Mouse (Mus musculus) frontal cortex, postnatal 10 days (tissue): ENCODE measurements at regions not wholly inside any gene's neighbourhood (a gene's known extent, or its start where the extent isn't known, plus 50 kb on each side); places are given as distances from the start of the nearest gene placed in this dataset.

Experiments used
- DNase-seq, 2 experiments: peaks; one replicate each; pipeline ENCODE4 v3.0.0; 2022; ENCODE audit warnings: low spot score in 2 of 2, mixed read lengths in 1 of 2

DNA sequence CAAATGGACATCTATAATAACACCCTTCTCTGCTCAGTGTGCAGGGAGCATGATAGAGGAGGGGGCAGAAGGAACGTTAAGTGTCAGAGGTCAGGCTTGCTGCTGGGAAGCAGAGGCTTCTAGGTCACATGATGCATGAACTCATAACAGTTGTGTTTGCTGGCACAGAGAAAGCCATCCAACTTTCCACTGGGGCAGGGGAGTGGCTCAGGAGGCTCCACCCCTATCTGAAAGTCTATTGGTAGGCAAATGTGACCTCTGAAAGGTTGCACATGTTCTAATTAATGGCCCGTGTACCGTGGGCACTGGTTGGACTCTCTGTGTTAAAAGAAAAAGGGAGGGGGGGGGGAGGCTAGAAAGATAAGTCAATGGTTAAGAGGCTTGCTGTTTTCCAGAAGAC lies 224.6 kb downstream of the Slc16a7 start:
- no peak for DNase-seq

DNA sequence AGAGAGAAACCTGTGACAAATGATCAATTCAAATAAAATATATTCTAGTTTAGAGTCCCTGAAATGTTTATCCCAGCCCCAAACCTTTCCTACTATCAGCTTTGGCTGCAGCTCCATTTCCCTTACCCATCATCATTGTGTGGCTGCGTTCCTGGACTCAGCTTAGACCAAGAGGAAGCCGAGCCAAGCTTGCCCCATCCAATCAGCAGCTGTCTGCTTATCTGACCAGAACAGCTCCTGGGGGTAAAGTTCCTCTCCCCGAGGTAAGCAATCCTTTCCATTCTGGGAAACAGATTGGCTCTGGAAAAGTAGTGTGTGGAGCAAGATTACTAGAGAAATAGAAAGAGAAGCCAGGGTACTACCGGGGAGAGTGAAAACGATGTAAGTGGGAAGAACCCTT lies 228.2 kb downstream of the Slc16a7 start:
- DNase-seq: no peak

DNA sequence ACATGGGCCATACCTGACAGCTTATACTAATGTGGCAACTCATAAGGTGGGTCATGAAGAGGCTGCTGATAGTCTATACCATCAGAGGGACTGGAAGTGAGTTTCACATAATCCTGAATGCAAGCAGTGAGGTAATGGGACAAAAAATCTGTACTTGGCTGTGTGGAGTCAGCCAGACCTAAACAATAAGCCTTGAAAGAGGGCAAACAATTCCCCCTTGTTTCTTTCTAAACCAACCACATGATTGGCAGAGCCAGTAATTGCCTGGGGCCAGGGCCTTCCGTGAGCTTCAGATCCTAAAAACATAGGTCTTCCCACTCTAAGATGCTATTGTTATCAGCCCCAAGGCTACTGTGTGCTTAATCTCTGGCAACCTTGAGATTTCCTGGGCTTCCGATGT lies 240.5 kb downstream of the Slc16a7 start:
- no peak for DNase-seq

DNA sequence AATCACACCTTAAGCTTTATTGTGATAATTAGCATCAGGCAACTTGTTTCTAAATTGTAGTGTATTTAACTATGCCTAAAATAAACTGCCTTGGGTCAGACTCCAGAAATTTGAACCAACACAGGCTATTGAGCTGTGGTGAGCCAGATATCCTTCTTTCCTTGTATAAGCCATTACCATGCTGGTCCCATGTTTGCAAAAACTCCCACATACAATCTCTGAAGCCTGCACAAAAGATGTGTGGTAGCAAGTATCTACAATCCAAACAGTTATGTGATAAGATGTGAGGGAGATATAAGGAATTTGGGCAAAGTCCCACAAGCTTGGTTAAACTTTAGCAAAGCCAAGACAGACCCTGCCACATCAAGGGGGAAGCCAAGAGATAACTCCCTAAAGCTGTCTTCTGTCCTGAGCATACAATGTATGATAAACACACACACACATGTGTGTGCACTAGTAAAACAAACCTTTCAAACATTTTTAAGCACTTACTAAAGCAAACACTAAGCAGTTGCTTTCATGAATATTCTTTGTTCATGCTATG lies 242.0 kb downstream of the Slc16a7 start:
- no peak for DNase-seq

DNA sequence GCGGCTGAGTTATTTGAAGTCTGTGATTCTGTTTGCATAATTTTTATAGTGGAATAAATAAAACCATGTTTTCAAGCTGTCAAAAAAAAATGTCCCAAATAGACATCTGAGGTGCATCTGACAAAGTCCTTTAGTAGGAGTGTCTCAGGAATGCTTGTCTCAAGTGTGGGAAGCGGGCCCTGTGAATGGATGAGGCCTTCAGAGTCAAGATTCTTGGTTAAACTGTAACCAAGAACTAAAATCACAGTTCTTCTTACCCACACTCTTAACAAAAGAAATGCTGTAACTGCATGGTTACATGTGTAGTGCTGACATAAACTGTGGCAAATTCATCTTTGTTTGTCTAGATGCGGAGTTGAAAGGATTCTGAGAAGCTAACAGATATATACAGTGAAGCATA lies 242.9 kb downstream of the Slc16a7 start:
- no peak for DNase-seq

DNA sequence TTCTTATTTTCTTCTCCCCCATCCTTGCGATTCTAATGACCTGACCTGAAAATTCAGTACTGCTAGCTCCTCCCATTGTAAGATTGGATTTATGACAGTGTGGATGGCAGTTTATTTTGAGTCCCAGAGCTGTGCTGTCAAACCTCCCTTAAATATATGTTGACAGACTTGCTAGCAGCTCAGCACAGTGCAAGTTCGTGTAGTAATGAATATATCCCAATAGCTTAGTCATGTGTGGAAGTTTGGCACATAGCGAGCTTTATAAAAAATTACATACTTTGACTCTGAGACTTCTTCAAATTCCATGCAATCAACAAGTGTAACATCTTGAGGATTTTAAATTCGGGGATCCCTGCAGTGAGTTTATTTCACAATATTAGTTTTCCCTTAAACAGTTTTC lies 243.5 kb downstream of the Slc16a7 start:
- DNase-seq: no peak

DNA sequence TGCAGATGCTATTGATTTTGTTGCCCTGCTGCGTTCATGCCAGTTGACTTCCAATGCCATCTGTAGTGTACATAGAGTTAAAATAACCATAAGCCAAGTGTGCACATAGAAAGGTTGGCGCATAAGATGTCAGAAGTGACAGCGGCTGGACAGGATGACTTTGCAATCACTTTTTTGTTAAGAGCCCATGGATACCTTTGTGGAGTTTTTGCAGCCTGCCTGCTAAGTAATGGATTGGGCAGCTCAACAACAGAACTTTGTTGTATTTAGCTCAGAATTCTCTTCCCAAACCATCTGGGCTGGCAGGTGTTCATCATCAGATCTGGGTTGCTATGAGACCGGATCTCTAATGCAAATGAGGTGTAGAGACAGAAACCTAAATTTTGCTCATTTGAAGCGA lies 267.5 kb downstream of the Slc16a7 start:
- DNase-seq: peak; percentile 31 to 43

DNA sequence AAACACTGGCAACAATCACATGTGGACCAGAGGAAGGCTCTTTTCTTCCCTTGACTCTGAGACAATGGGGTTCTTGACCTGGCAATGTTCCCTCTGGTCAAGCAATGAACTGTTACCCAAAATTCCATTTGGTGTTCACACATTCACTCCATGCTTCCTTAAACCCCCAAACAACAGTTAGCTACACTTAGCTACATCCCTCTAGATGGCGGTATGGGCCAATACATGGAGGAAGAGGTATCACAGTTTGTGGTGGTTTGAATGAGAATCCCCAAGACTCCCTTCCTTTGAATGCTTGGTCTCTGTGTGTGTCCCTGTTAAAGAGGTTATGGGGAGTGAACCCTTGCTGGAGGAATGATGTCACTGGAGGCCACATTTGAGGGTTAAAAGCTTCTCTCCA lies 274.9 kb downstream of the Slc16a7 start:
- no peak for DNase-seq

DNA sequence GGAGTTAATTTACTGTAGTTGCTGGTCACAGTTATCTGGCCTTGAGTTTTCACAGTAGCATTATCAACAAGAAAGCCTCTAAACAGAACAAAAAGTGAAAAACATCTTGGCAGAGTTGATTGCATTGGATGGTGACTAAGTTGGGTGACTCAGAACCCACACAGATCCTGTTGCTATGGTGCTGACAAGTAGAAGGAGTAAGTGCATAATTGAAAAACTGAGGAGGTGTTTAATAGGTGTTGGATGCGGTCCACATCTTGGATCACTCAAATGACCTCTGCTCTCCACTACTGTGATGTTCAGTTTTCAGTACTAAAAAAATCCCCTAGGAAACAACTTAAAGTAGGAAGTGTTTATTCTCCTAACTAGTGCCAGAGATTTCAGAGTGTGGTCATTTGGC lies 280.3 kb downstream of the Slc16a7 start:
- DNase-seq: no peak

DNA sequence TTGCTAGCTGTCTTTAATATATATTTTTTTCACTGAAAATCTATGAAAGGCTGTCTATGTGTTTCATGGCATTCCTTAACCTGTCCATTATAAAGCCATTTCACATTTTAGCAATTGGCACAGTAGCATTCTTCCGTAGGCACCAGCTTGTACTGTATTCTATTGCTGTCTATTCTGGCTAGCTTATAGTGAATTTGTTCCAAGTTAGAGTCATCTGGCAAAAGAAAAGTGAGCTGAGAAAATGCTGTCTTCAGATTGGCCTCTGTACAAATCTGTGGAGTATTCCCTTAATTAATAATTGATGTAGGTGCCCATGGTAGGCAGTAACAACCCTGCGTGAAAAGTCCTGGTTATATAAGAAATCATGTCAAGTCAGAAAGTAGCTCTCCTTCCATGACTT lies 304.3 kb downstream of the Slc16a7 start:
- no peak for DNase-seq

DNA sequence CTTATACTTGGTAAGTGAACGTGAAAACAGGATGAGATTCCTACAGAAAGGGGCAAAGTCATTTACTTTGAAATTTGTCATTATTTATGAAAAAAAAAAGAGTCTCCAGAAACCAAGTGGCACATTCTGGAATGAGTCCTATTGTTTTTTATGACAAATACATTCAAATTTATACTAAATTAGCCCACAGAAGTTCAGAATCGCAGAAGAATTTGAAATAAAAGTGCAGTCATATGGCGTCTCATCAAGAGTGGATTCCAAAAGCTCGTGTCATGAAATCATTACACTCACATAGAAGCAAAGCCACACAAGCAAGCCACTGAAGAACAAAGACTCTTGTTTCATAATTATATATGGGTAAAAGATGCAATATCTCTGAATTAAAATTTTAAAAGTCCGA lies 316.9 kb downstream of the Slc16a7 start:
- no peak for DNase-seq

DNA sequence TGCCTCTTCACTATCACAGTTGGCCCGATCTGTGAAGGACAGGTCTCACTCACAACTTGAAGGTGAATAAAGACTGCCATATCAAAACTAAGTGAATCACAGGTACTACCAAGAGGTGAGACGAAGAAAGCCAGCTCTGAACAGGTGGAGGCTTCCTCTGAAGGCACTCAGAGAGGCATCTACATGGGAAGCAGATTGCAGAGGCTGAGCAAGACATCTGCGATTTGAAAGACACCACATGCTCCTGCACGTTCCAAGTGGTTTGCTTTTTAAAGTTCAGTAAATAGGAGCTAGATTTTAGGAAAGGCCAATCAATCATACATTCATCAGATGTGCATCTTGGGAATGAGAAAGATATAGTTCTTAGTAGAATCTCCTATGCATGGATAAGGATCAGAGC lies 319.0 kb downstream of the Slc16a7 start:
- DNase-seq: no peak

DNA sequence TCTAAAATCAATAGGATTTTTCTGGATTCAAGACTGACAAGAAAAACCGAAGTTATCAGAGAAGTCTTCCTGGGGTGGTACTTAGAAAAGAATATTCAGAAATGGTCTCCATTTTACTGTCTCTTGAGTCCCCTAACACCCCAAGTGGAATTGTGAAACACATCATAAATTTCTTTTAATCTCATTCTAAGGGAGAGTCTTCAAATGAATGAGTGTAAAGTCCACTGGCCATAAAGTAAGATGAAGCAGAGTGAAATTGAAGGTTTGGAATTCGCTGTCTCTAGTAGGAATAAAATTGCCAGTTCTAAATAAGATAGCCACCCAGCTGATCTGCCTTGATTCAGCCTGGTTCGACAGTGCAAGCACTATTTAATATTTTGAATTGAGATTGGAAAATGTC lies 350.0 kb downstream of the Slc16a7 start:
- no peak for DNase-seq

DNA sequence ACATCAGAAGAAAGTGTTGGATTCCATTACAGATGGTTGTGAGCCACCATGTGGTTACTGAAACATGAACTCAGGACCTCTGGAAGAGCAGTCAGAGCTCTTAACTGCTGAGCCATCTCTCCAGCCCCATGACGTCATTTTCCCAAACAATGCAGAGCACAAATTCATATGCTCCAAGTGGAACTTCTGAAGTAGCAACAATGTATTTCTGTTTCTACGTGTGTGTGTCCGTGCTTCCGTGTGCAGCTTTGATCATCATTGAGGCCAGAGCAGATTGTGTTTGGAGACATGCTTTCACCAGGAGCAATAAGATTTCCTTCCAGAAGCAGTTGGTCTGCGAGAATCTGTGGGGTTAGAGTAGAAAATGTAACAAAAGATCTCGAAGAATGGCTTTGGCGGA lies 353.6 kb downstream of the Slc16a7 start:
- DNase-seq: no peak

DNA sequence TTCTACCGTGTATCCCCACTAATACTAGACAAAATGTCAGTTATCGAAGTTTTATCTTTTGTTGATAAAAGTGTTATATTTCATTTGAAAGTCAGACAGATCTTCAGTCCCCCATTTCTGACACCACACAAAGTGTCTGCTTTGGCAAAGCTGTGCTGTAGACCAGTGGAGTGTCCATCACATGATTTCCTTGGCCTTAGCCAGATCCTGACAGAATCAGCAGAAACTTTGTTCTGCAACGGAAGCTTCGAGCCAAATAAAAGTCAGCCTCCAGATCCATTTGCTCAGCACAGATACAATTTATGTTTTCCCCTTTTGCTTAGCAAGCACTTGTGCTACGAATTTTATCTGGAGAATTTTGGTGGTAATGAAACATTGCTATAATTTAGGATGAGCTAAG lies 360.9 kb downstream of the Slc16a7 start:
- no peak for DNase-seq

DNA sequence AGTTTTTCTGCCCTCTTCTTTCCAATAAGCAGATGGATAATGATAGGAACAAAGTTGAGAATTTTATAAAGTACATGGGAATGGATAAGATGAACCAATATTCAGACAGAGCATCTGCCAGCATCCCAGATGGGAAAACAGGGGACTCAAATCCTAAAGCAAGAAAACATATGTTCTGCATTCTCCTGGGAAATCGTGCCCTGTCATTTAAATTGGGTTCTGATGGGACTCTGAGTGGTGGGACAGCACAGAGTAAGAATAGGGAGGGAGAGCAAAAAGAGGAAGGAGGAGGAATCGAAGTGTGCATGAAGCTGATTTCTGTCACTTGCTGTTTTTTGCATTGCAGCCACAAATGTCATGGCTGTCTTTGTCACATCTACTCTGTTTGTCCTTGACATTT lies 362.4 kb downstream of the Slc16a7 start:
- no peak for DNase-seq
